Mouse (Mus musculus) liver, embryonic 14.5 days (tissue): Measurements from ENCODE around the gene Slit1.

Experiments used
- CTCF ChIP-seq: IDR thresholded peaks from 2 replicates; pipeline ENCODE4 v1.5.1; 2016; ENCODE audit warnings: antibody characterized with exemption, low read depth, control low read depth
- EP300 ChIP-seq: IDR thresholded peaks from 2 replicates; pipeline ENCODE4 v1.6.1; 2016; ENCODE audit warnings: antibody characterized with exemption, low read depth

- TF ChIP-seq CTCF (no peak), EP300 (no peak)
Observed at GRCm38 (mm10) chr19:41670473-41670872, 73.0 kb downstream of the Slit1 start.
